Mouse (Mus musculus): ENCODE data around the gene Brcc3.
"Not testable (repeated sequence)": the region's sequence is repeated elsewhere in the genome, so short reads cannot be mapped to it uniquely, and the experiment has no call there.

The Brcc3 gene

GRCm38 (mm10) chrX:75415936-75416785 lies at the start of gene Brcc3, which contains the start of the genes Cmc4 and Mtcp1:
Gene Brcc3, plus strand, starts transcription at chrX:75416628.
Gene Cmc4, minus strand, starts transcription at chrX:75416584.
Gene Mtcp1, minus strand, starts transcription at chrX:75416588.
- peak; percentile 66 for DNase-seq (ENCODE audit: low read depth, low spot score)

- no peak for DNase-seq (ENCODE audit: low read depth, low spot score)
Measured at GRCm38 (mm10) chrX:75370197-75370596, 46.2 kb upstream of the Brcc3 start.

GRCm38 (mm10) chrX:75372666-75373425 lies 43.6 kb upstream of the Brcc3 start:
- DNase-seq (ENCODE audit: low read depth, low spot score), result no peak

GRCm38 (mm10) chrX:75376815-75377214 lies 39.6 kb upstream of the Brcc3 start:
- DNase-seq (ENCODE audit: low read depth, low spot score), result no peak

- no peak for DNase-seq (ENCODE audit: low read depth, low spot score)
Measured at GRCm38 (mm10) chrX:75381176-75381575, 35.3 kb upstream of the Brcc3 start.

GRCm38 (mm10) chrX:75381699-75382098 lies 34.7 kb upstream of the Brcc3 start:
- DNase-seq (ENCODE audit: low read depth, low spot score), result no peak

GRCm38 (mm10) chrX:75382195-75382771 lies 34.1 kb upstream of the Brcc3 start, which contains the start of the genes Fundc2 and F8:
Gene Fundc2, plus strand, starts transcription at chrX:75382399.
Gene F8, minus strand, starts transcription at chrX:75382615.
- DNase-seq (ENCODE audit: low read depth, low spot score), result peak; percentile 65

GRCm38 (mm10) chrX:75399471-75399870 lies 17.0 kb upstream of the Brcc3 start:
- no peak for DNase-seq (ENCODE audit: low read depth, low spot score)

- DNase-seq (ENCODE audit: low read depth, low spot score), result no peak
Measured at GRCm38 (mm10) chrX:75402668-75403067, 13.8 kb upstream of the Brcc3 start.

GRCm38 (mm10) chrX:75403350-75403749 lies 13.1 kb upstream of the Brcc3 start:
- no peak for DNase-seq (ENCODE audit: low read depth, low spot score)

GRCm38 (mm10) chrX:75409711-75410110 lies 6.7 kb upstream of the Brcc3 start:
- DNase-seq (ENCODE audit: low read depth, low spot score), result no peak

- DNase-seq (ENCODE audit: low read depth, low spot score), result no peak
Measured at GRCm38 (mm10) chrX:75454597-75454996, 38.2 kb downstream of the Brcc3 start.

GRCm38 (mm10) chrX:75475182-75475644 lies 58.8 kb downstream of the Brcc3 start:
- DNase-seq (ENCODE audit: low read depth, low spot score), result not testable (repeated sequence)

GRCm38 (mm10) chrX:75489886-75490285 lies 73.5 kb downstream of the Brcc3 start:
- DNase-seq (ENCODE audit: low read depth, low spot score), result no peak

Measured in retina, adult 2 months (tissue).